Comparison of ENCODE assay signal across 1 mouse cellular context in the genomic region with DNA sequence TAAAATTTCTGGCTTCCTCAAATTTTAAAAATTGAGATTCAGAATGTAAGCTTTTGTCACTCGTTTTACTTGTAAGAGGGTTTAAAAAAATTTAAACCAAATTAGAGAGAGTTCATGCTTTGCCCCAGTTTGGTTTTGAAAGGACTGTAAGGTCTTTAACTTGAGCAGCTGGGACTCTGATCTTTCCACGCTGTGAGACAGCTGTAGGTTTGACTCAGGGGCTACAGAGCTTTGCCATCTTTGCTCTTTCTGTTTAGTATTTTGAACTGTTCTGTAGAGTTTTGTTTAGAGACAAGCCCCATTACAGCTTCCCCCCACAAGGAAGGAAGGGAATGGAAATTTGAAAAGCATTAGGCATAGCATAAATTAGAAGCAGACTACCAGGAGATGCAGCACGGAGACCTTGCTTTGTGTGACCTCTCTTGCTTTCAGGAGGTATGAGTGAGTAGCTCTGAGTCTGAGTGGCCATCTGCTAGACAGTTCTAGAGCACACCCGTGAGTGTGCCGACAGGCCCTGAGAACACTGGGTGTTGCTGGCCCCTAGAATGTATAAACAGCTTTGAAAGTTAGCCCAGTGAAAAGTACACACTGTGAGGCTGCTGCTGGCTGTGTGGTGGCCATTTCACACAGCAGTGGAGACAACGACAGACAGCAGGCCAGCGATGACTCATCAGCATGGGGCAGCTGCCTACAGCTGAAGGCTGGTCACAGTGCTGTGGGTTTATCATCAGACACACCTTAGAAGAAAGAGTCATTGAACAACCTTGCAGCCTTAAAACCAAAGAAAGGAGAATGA.
TF ChIP-seq lines count a peak whose summit lies in the region.

No protein-coding gene starts in this region.

TF ChIP-seq in CH12.LX, 34 proteins besides CTCF, POLR2A, EP300 and RAD21 (continued from another document):
- TF ChIP-seq TCF12 (IDR thresholded peaks at IDR 0.05; ENCODE audit: low read depth, low read length) (no peak), RCOR1 (conservative IDR thresholded peaks at IDR 0.05; ENCODE audit: low read depth, low read length) (no peak), MAZ (IDR thresholded peaks at IDR 0.05; ENCODE audit: low read depth, low read length) (no peak), ZKSCAN1 (IDR thresholded peaks at IDR 0.05; ENCODE audit: borderline replicate concordance, low read depth, low read length) (no peak), JUND (conservative IDR thresholded peaks at IDR 0.05; ENCODE audit: low read depth, low read length) (no peak), KAT2A (IDR thresholded peaks at IDR 0.05; ENCODE audit: insufficient replicate concordance, low read length) (no peak), ZNF384 (IDR thresholded peaks at IDR 0.05; ENCODE audit: low read depth, low read length) (no peak), NELFE (IDR thresholded peaks at IDR 0.05; ENCODE audit: low read depth, low read length) (no peak), ELF1 (IDR thresholded peaks at IDR 0.05; ENCODE audit: low read depth, low read length) (no peak), ZMIZ1 (IDR thresholded peaks at IDR 0.05; ENCODE audit: low read depth, low read length) (no peak), MXI1 (IDR thresholded peaks at IDR 0.05; ENCODE audit: low read depth, low read length) (no peak)
TF ChIP-seq in CH12.LX: peak in this region for 0.
